Mouse (Mus musculus) ES-E14 (cell line): ENCODE data around the gene Gm28778. TPM values are rescaled to one million over a fixed set of nuclear protein-coding genes. Genes with fewer than 3 reads are reported as not detected.
"Not testable (repeated sequence)": the region's sequence is repeated elsewhere in the genome, so short reads cannot be mapped to it uniquely, and the experiment has no call there.

Source experiments
- DNase-seq: peaks from one replicate; pipeline ENCODE4 v3.0.0-alpha.2; 2013; ENCODE audit warnings: low read depth, low spot score
- H3K27ac ChIP-seq: 2 replicates; pipeline ENCODE4 v1.5.1; 2012; ENCODE audit warnings: low read depth, mild to moderate bottlenecking, low read length, moderate library complexity, mixed read lengths; ENCODE audit not compliant: poor library complexity, insufficient read depth, severe bottlenecking
- H3K36me3 ChIP-seq: 2 replicates; pipeline ENCODE4 v1.6.1; 2012; ENCODE audit warnings: mild to moderate bottlenecking, low read length, moderate library complexity, mixed read lengths; ENCODE audit not compliant: control insufficient read depth, poor library complexity, insufficient read depth, severe bottlenecking
- H3K4me1 ChIP-seq, 2 experiments: fragments of 150-350 bp in 1 of 2; sonication (generic) in 1 of 2; 2 replicates each; pipeline ENCODE4 v1.6.1; 2012; ENCODE audit warnings: low read length in 2 of 2, mild to moderate bottlenecking in 1 of 2, mixed read lengths in 1 of 2; ENCODE audit not compliant: control insufficient read depth in 2 of 2, insufficient read depth in 2 of 2, poor library complexity in 1 of 2
- H3K4me3 ChIP-seq, 2 experiments: fragments of 150-350 bp in 1 of 2; sonication (generic) in 1 of 2; 2 replicates each; pipeline ENCODE4 v1.5.1; 2012; ENCODE audit warnings: low read length in 2 of 2, low read depth in 1 of 2, mild to moderate bottlenecking in 1 of 2, mixed read lengths in 1 of 2; ENCODE audit not compliant: insufficient read depth in 1 of 2, poor library complexity in 1 of 2, severe bottlenecking in 1 of 2
- H3K9ac ChIP-seq: 2 replicates; pipeline ENCODE4 v1.6.1; 2012; ENCODE audit warnings: low read depth, mild to moderate bottlenecking, low read length, mixed read lengths; ENCODE audit not compliant: poor library complexity, insufficient read depth, severe bottlenecking
- H3K9me3 ChIP-seq: fragments of 150-350 bp; sonication (generic); 2 replicates; pipeline ENCODE4 v1.6.1; 2012; ENCODE audit warnings: low read depth, mild to moderate bottlenecking, low read length; ENCODE audit not compliant: control insufficient read depth, insufficient read depth
- CHD2 ChIP-seq: IDR thresholded peaks from 2 replicates; pipeline ENCODE4 v1.6.1; 2014; ENCODE audit warnings: mild to moderate bottlenecking, low read depth, low read length, inconsistent platforms
- HCFC1 ChIP-seq: IDR thresholded peaks from 2 replicates; pipeline ENCODE4 v1.6.1; 2012; ENCODE audit warnings: low read length, inconsistent platforms, borderline replicate concordance; ENCODE audit not compliant: insufficient read depth
- MAFK ChIP-seq: IDR thresholded peaks from 2 replicates; pipeline ENCODE4 v1.6.1; 2014; ENCODE audit warnings: mild to moderate bottlenecking, low read depth, low read length, inconsistent platforms; ENCODE audit not compliant: insufficient read depth
- ZC3H11A ChIP-seq: IDR thresholded peaks from 2 replicates; pipeline ENCODE4 v1.6.1; 2012; ENCODE audit warnings: low read depth, mild to moderate bottlenecking, inconsistent platforms, low read length, borderline replicate concordance
- ZNF384 ChIP-seq: IDR thresholded peaks from 2 replicates; pipeline ENCODE4 v1.6.1; 2012; ENCODE audit warnings: low read depth, low read length, inconsistent platforms
- in situ Hi-C, 2 experiments: fragments of 600-800 bp; cut with MboI; formaldehyde crosslinking; loops; one replicate each; pipeline ENCODE4 v1.15.1; 2025; ENCODE audit warnings: low sequenced_read_pairs in 2 of 2, inconsistent platforms in 1 of 2; ENCODE audit not compliant: unreplicated experiment in 2 of 2
- total RNA-seq: library from RNA; depleted of rRNA; stranded (reverse); fragments of 300-350 nt; gene quantifications from 2 replicates; pipeline ENCODE4 v1.2.3, GENCODE M21; 2012

Gm28778 gene
- total RNA-seq, 1 experiment = 0.85 TPM

GRCm38 (mm10) chr1:53323254-53323653 lies 26.3 kb downstream of the Gm28778 start:
- H3K27ac ChIP-seq = no peak overlapping the region
- in situ Hi-C loops = no loop called here
- H3K36me3 ChIP-seq = no peaks in the 10 kb centered on the region; the same call in 1 of the 2 replicates
- no peak for DNase-seq
- H3K4me1 ChIP-seq = no peaks in the 10 kb centered on the region
- no peak for TF ChIP-seq ZNF384
- TF ChIP-seq MAFK = no peak
- no peak for TF ChIP-seq ZC3H11A
- TF ChIP-seq HCFC1 = no peak
- TF ChIP-seq CHD2 = no peak
- no peaks in the 10 kb centered on the region for H3K9me3 ChIP-seq
- no peak overlapping the region for H3K4me3 ChIP-seq
- no peak overlapping the region for H3K9ac ChIP-seq

GRCm38 (mm10) chr1:53324277-53324676 lies 27.4 kb downstream of the Gm28778 start:
- H3K4me3 ChIP-seq = no peak overlapping the region
- no peaks in the 10 kb centered on the region; the same call in 1 of the 2 replicates for H3K36me3 ChIP-seq
- TF ChIP-seq MAFK (no peak), CHD2 (no peak), HCFC1 (no peak), ZC3H11A (no peak)
- no peaks in the 10 kb centered on the region for H3K4me1 ChIP-seq
- in situ Hi-C loops = no loop called here
- no peak overlapping the region for H3K9ac ChIP-seq
- no peaks in the 10 kb centered on the region for H3K9me3 ChIP-seq
- H3K27ac ChIP-seq = no peak overlapping the region
- DNase-seq = no peak

GRCm38 (mm10) chr1:53324827-53325494 lies 28.1 kb downstream of the Gm28778 start:
- no peak overlapping the region for H3K4me3 ChIP-seq
- TF ChIP-seq ZNF384 (no peak), ZC3H11A (no peak), MAFK (no peak), CHD2 (no peak), HCFC1 (no peak)
- H3K27ac ChIP-seq = no peak overlapping the region
- H3K9me3 ChIP-seq = no peaks in the 10 kb centered on the region
- no peak overlapping the region for H3K9ac ChIP-seq
- in situ Hi-C loops = no loop called here
- no peak for DNase-seq
- H3K36me3 ChIP-seq = no peaks in the 10 kb centered on the region; the same call in 1 of the 2 replicates
- peaks cover 0 to under 1% of the 10 kb centered on the region in 2 experiments; a peak in 1 of 4 replicates for H3K4me1 ChIP-seq

GRCm38 (mm10) chr1:53333527-53333926 lies 36.6 kb downstream of the Gm28778 start:
- H3K27ac ChIP-seq, H3K9ac ChIP-seq, H3K4me1 ChIP-seq, in situ Hi-C loops, DNase-seq, H3K4me3 ChIP-seq, H3K36me3 ChIP-seq, H3K9me3 ChIP-seq: not testable (repeated sequence)

GRCm38 (mm10) chr1:53335465-53335864 lies 38.6 kb downstream of the Gm28778 start:
- Histone ChIP-seq H3K9me3 (no peaks in the 10 kb centered on the region), H3K4me1 (no peaks in the 10 kb centered on the region), H3K36me3 (no peaks in the 10 kb centered on the region), H3K27ac (no peak overlapping the region), H3K9ac (no peak overlapping the region), H3K4me3 (no peak overlapping the region)
- in situ Hi-C loops = no loop called here
- DNase-seq = no peak
- no peak for TF ChIP-seq ZNF384
- no peak for TF ChIP-seq MAFK
- TF ChIP-seq ZC3H11A = no peak

- DNase-seq, H3K4me1 ChIP-seq, H3K9me3 ChIP-seq, in situ Hi-C loops, H3K36me3 ChIP-seq, H3K4me3 ChIP-seq, H3K9ac ChIP-seq, H3K27ac ChIP-seq: not testable (repeated sequence)
Measured at GRCm38 (mm10) chr1:53337403-53337802, 40.5 kb downstream of the Gm28778 start.
